Mouse (Mus musculus): ENCODE results near the gene Gm21732.
"Not testable (repeated sequence)": the region's sequence is repeated elsewhere in the genome, so short reads cannot be mapped to it uniquely, and the experiment has no call there.

Gene Gm21732

GRCm38 (mm10) chrY:38575591-38575990 is at the start of gene Gm21732:
Gene Gm21732 (minus strand): TSS chrY:38575691.
- not testable (repeated sequence) for DNase-seq (ENCODE audit: low read depth, low spot score)

Measured in ES-CJ7 (cell line).